Mouse (Mus musculus): ENCODE measurements around the gene Cd3e. TPM values are rescaled to one million over a fixed set of nuclear protein-coding genes. Genes with fewer than 3 reads are reported as not detected.
"Not testable (repeated sequence)": the region's sequence is repeated elsewhere in the genome, so short reads cannot be mapped to it uniquely, and the experiment has no call there.

Cd3e gene
- total RNA-seq (2021), result not detected
- long read RNA-seq, result 0 reads

- DNase-seq (ENCODE audit: low spot score in 2 of 2), result no peak
Observed at GRCm38 (mm10) chr9:45009180-45010078, at the start of gene Cd3e. Cd3e (minus strand) TSS chr9:45009627.

DNA sequence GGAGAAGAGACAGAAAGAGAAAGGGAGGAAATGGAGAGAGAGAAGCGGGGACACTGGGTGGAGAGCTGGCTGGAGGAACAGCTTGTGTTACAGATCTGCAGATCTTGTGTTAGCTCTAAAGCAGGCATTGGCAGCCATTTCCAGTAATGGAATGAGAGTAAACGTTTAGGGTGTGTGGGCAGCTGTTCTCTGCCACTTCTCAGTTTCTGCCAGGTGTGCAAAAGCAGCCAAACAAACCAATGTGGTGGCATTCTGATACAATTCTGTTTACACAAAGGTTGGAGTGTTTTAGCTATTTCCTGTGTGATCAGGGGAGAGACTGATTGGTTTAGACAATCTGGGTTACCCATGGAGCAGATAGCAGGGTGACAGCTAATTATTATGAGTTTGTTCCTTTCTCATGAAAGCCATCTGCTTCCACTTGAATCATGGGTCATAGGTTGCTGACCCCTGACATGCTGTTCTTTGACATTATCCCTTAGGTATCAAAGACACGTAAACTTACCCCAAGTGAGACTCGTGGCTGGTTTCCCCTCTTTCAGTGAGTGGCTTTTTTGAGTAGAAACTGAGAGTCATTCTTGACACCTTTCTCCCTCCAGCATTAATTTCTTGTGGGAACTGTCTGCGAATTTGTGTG is 49.0 kb upstream of the Cd3e start:
- DNase-seq (ENCODE audit: low spot score in 2 of 2), result peak in 1 of 2 experiments; percentile 14

GRCm38 (mm10) chr9:45055082-45055713 is 45.8 kb upstream of the Cd3e start, which contains the start of gene Mpzl3:
Mpzl3 (plus strand) TSS chr9:45055186.
- peak; percentile 74 to 90 for DNase-seq (ENCODE audit: low spot score in 2 of 2)

GRCm38 (mm10) chr9:45050301-45050700 is 40.9 kb upstream of the Cd3e start:
- no peak for DNase-seq (ENCODE audit: low spot score in 2 of 2)

DNA sequence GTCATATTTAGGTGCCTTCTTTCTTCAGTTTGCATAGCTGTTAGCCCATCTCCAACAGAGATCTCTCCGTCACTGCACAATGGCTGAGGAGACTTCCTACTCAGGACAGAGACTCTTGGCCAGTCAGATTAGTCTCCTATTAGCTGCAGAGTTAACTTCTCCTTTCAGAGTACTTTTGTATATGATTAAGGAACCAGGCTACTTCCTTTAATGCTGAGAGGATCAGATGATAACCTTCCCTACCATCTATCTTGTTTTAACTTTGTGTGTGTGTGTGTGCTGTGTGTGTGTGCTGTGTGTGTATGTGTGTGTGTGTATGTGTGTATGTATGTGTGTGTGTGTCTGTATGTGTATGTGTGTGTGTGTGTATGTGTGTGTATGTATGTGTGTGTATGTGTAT is 40.3 kb upstream of the Cd3e start:
- no peak for DNase-seq (ENCODE audit: low spot score in 2 of 2)

DNA sequence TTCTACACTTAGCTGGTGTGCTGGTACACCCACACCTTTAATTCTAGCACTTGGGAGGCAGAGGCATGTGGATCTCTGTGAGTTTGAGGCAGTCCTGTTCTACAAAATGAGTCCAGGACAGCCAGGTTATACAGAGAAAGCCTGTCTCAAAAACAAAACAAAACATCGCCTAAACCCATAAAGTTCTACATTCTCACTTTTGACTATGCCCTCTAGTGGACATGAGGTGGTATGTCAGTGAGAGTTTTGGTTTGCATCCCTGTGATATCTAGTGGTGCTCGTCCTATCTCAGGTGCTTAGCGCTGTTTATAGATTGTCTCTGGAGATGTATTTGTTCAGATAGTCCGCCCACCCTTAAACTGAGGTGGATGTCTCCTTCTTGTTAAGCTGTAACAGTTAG is 39.1 kb upstream of the Cd3e start:
- DNase-seq (ENCODE audit: low spot score in 2 of 2), result peak in 1 of 2 experiments; percentile 49

DNA sequence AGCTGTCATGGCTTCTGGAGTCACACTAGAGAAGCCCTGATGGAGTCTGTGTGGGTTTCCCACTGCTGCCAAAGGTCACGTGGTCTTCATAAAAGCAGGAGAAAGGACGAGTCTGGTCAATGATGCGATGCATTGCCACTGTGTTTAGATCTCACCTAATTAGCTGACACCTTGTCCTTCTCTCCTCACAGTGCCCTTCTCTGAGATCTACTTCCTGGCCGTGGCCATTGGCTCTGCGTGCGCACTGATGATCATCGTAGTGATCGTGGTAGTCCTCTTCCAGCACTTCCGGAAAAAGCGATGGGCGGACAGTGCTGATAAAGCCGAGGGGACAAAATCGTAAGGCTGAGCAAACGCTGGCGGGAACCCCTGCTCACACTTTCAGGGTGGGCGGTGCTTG is 37.5 kb upstream of the Cd3e start:
- DNase-seq (ENCODE audit: low spot score in 2 of 2), result no peak

- DNase-seq (ENCODE audit: low spot score in 2 of 2), result no peak
Observed at GRCm38 (mm10) chr9:45042947-45043346, 33.5 kb upstream of the Cd3e start.

DNA sequence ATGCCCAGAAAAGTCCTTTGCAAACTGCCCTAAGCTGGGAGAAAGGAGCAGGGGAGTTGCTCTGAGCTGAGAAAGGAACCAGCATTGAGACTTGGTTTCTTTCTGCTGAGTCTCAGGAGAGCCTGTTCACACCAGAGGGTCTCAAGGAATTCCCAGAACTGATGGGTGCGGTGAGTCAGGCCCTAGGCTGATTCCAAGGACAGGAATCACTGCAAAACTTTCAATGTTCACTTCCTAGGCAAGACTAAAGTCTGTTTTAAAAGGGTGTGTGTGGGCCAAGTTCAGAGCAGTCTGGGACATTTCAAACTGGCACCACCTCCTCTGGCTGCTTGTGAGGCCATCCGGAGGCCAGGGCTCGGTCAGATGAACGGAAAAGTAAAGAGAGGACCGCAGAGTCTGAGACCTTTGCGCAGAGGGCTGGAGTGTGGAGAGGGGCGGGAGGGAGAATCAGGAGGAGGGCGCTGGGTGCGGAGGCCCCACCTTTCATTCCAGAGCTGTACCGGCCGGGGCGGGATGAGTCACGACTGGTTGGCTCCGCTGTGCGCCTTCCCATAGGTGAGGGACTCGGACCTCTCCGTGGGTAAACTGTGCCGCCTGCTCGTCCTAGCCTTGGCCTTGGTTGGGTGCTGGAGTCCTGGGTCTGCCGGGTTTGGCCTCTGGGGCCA is 32.8 kb upstream of the Cd3e start:
- DNase-seq (ENCODE audit: low spot score in 2 of 2), result no peak

- no peak for DNase-seq (ENCODE audit: low spot score in 2 of 2)
Observed at GRCm38 (mm10) chr9:45041131-45041838, 31.9 kb upstream of the Cd3e start.

- DNase-seq (ENCODE audit: low spot score in 2 of 2), result no peak
Observed at GRCm38 (mm10) chr9:45040066-45040845, 30.8 kb upstream of the Cd3e start.

DNA sequence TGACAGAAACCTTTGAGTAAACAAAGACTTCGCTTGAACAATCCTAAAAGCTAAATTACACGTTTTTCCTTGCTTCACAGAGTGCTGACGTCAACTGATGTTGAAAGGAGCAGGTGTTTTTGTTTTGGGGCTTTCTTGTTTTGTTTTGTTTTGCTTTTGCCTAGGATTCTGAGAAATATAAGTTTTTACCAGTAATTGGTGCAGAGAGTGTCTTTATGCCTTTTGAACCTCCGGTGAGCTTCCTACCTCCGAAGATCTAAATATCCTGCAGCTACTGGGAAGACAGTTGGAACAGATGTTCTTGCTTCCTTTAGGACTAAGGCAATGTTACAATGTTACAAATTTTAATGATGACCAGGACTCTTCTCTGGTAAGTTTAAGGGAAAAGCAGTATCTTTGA is 30.1 kb upstream of the Cd3e start, which contains the start of gene Mpzl2:
Mpzl2 (plus strand) TSS at position 301 of the 400 bp plus-strand sequence.
- DNase-seq (ENCODE audit: low spot score in 2 of 2), result no peak

DNA sequence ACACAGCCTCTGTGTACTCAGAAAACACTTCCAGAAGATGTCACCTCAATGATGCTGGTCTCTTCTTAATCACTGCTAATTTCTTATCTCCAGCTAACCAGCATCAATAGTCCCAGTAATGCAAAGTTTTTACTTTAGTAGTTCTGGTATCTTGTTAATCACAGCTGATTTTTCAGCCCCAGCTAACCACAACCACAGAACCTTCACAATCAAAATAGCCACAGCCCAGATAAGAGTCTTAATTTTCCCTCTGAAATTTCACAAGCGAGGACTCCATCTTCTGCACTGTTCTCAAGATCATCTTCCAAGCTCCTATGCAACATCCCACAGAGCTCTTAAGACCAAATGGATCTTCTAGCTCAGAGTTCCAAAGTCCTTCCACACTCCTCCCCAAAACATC is 28.4 kb upstream of the Cd3e start:
- DNase-seq (ENCODE audit: low spot score in 2 of 2), result not testable (repeated sequence)

- DNase-seq (ENCODE audit: low spot score in 2 of 2), result no peak
Observed at GRCm38 (mm10) chr9:45034526-45034925, 25.1 kb upstream of the Cd3e start.

GRCm38 (mm10) chr9:45032261-45032660 is 22.8 kb upstream of the Cd3e start:
- no peak for DNase-seq (ENCODE audit: low spot score in 2 of 2)

DNA sequence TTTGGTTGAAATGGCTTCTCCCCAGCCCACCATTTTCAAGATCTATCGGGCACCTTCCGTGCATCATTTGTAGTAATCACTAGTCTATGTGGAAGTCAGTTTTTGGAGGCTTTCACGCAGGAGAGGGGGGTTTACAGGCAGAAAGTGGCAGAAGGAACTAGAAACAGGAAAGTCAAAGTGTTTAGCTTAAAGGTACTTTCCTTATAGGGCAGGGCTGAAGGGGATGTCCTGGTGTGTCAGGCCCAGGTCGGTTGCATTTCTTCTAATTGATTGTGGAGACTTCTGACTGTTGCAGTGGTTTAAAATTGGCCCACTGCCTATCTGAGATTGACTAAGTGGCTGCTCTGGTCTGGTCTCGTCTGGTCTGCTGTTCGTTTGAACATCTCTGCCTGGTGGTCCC is 20.9 kb upstream of the Cd3e start:
- no peak for DNase-seq (ENCODE audit: low spot score in 2 of 2)

DNA sequence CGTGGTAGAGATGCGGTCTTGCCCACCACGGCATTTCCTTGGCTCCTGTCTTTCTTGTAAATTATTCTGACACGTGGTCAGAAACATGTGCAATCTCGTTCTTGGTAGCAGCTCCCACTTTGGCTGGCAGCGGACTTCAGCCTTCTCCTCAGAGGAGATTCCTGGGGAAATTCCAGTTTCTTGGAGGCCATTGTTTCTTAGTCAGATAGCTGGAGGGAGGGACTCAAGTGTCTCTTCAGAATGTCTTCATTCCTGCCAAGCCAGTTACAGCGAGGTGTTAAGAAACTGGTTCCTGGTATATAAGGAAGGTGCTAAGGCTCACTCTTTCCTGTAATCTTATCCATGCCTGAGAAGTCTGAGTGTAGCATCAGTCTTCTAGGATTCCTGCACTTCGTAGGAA is 17.9 kb upstream of the Cd3e start:
- DNase-seq (ENCODE audit: low spot score in 2 of 2), result no peak

- no peak for DNase-seq (ENCODE audit: low spot score in 2 of 2)
Observed at GRCm38 (mm10) chr9:45024187-45024586, 14.8 kb upstream of the Cd3e start.

DNA sequence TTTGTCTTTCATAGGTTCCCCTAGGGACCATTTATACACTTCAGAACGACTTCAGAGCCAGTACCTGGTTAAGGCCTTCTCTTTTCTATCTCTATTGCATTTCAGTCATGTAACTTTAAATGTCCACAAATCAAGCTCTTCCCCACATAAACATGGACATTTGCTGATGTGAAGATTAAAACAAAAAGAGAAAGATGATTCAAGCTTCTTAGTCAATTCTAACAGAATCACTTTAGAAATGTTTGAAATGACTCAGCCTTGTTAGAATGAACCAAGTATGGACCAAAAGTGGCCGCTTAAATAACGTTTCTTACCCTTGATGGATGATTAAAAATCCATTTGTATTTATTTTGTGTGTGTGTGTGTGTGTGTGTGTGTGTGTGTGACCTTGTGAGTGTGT is 14.2 kb upstream of the Cd3e start:
- DNase-seq (ENCODE audit: low spot score in 2 of 2), result no peak

- peak; percentile 20 to 69 for DNase-seq (ENCODE audit: low spot score in 2 of 2)
Observed at GRCm38 (mm10) chr9:45022800-45023199, 13.4 kb upstream of the Cd3e start.

Data from layer of hippocampus, adult 18-20 months (tissue).